Mouse (Mus musculus) kidney, adult 11 months (tissue): ENCODE data around the gene Ccn5.

Experiments used
- DNase-seq: peaks from one replicate; pipeline ENCODE4 v3.0.0; 2022

Ccn5 gene

GRCm38 (mm10) chr2:163820607-163821006 lies at the start of gene Ccn5:
Ccn5 (plus strand) TSS chr2:163820861.
- DNase-seq = peak; percentile 27

- no peak for DNase-seq
These were observed 44.0 kb upstream of the Ccn5 start for GRCm38 (mm10) chr2:163776661-163777060.

- no peak for DNase-seq
These were observed 43.6 kb upstream of the Ccn5 start for GRCm38 (mm10) chr2:163777061-163777460.

GRCm38 (mm10) chr2:163778896-163779295 lies 41.8 kb upstream of the Ccn5 start:
- no peak for DNase-seq

GRCm38 (mm10) chr2:163783368-163783767 lies 37.3 kb upstream of the Ccn5 start:
- DNase-seq = no peak

- no peak for DNase-seq
These were observed 36.8 kb upstream of the Ccn5 start for GRCm38 (mm10) chr2:163783901-163784300.

- no peak for DNase-seq
These were observed 33.6 kb upstream of the Ccn5 start for GRCm38 (mm10) chr2:163787086-163787485.

- peak; percentile 16 for DNase-seq
These were observed 33.0 kb upstream of the Ccn5 start for GRCm38 (mm10) chr2:163787709-163788108.

GRCm38 (mm10) chr2:163788484-163788883 lies 32.2 kb upstream of the Ccn5 start:
- peak; percentile 39 for DNase-seq

- DNase-seq = no peak
These were observed 22.2 kb upstream of the Ccn5 start for GRCm38 (mm10) chr2:163798411-163798810.

GRCm38 (mm10) chr2:163800832-163801231 lies 19.8 kb upstream of the Ccn5 start:
- DNase-seq = peak; percentile 7

- DNase-seq = no peak
These were observed 19.3 kb upstream of the Ccn5 start for GRCm38 (mm10) chr2:163801406-163801805.

- DNase-seq = no peak
These were observed 16.8 kb upstream of the Ccn5 start for GRCm38 (mm10) chr2:163803838-163804237.

- no peak for DNase-seq
These were observed 11.5 kb upstream of the Ccn5 start for GRCm38 (mm10) chr2:163809166-163809565.

- no peak for DNase-seq
These were observed 11.0 kb upstream of the Ccn5 start for GRCm38 (mm10) chr2:163809704-163810103.

GRCm38 (mm10) chr2:163813077-163813476 lies 7.6 kb upstream of the Ccn5 start:
- no peak for DNase-seq

GRCm38 (mm10) chr2:163814739-163815465 lies 5.8 kb upstream of the Ccn5 start:
- no peak for DNase-seq

- DNase-seq = no peak
These were observed 2.6 kb downstream of the Ccn5 start for GRCm38 (mm10) chr2:163823248-163823647.

- DNase-seq = peak; percentile 11
These were observed 3.1 kb downstream of the Ccn5 start for GRCm38 (mm10) chr2:163823771-163824170.

GRCm38 (mm10) chr2:163825861-163826260 lies 5.2 kb downstream of the Ccn5 start:
- no peak for DNase-seq

- no peak for DNase-seq
These were observed 5.8 kb downstream of the Ccn5 start for GRCm38 (mm10) chr2:163826494-163826893.

- DNase-seq = no peak
These were observed 10.5 kb downstream of the Ccn5 start for GRCm38 (mm10) chr2:163831163-163831562.

- DNase-seq = peak; percentile 59
These were observed 17.4 kb downstream of the Ccn5 start for GRCm38 (mm10) chr2:163838043-163838442.

GRCm38 (mm10) chr2:163839519-163839918 lies 18.9 kb downstream of the Ccn5 start:
- DNase-seq = peak; percentile 27

- no peak for DNase-seq
These were observed 21.4 kb downstream of the Ccn5 start for GRCm38 (mm10) chr2:163842043-163842442.
